Mouse (Mus musculus) bone marrow, adult 2 months (tissue): ENCODE data around the gene Rrp1b. TPM values are rescaled to one million over a fixed set of nuclear protein-coding genes. Genes with fewer than 3 reads are reported as not detected.
"Not testable (repeated sequence)": the region's sequence is repeated elsewhere in the genome, so short reads cannot be mapped to it uniquely, and the experiment has no call there.

ENCODE experiments used
- H3K27ac ChIP-seq: fragments of 200-500 bp; 2 replicates; pipeline ENCODE4 v1.5.1; 2012; ENCODE audit warnings: low read depth, mild to moderate bottlenecking, control low read depth, inconsistent platforms, low read length; ENCODE audit not compliant: control insufficient read depth, poor library complexity, insufficient read depth
- H3K4me1 ChIP-seq: fragments of 200-500 bp; 2 replicates; pipeline ENCODE4 v1.6.1; 2011; ENCODE audit warnings: low read length; ENCODE audit not compliant: control insufficient read depth, insufficient read depth
- H3K4me3 ChIP-seq: fragments of 200-500 bp; replicated peaks from 2 replicates; pipeline ENCODE3; 2011; ENCODE audit warnings: mild to moderate bottlenecking, low read depth, low read length, control low read depth; ENCODE audit not compliant: control insufficient read depth
- CTCF ChIP-seq: fragments of 200-500 bp; IDR thresholded peaks from 2 replicates; pipeline ENCODE4 v1.5.1; 2011; ENCODE audit warnings: low read length, control low read depth; ENCODE audit not compliant: control insufficient read depth, insufficient read depth
- POLR2A ChIP-seq: fragments of 200-500 bp; IDR thresholded peaks from 2 replicates; pipeline ENCODE4 v1.6.1; 2011; ENCODE audit warnings: low read depth, mild to moderate bottlenecking, control low read depth, low read length, borderline replicate concordance; ENCODE audit not compliant: control insufficient read depth
- WGBS: fragments of 180-500 bp; shearing (Covaris S2); methylation state at CpG from one replicate; pipeline ENCODE4 v1.1.7; 2018; 5-methylcytosine and 5-hydroxymethylcytosine counted together
- polyA plus RNA-seq: library from polyadenylated mRNA; stranded (reverse); fragments of >200 nt; gene quantifications from 2 replicates; pipeline ENCODE4 v1.2.4, GENCODE M21; 2011; ENCODE audit warnings: low replicate concordance; ENCODE audit not compliant: missing spikeins, insufficient read depth, insufficient read length

The Rrp1b gene
- polyA plus RNA-seq, 1 experiment, result 40.3 TPM

GRCm38 (mm10) chr17:32099943-32100586 is 64.2 kb downstream of the Rrp1b start:
- H3K4me1 ChIP-seq, result no peaks in the 10 kb centered on the region; the same call in 1 of the 2 replicates
- TF ChIP-seq CTCF (no peak), POLR2A (0 out of 2 replicates have a peak, but pooled peaks have one; percentile 9)
- H3K27ac ChIP-seq, result no peak overlapping the region
- 7% methylated on average over 44 of the region's 44 CpGs for WGBS
- H3K4me3 ChIP-seq, result no peak overlapping the region

- TF ChIP-seq POLR2A, result no peak
- 0 out of 2 replicates have a peak, but pooled peaks have one; percentile 25 for TF ChIP-seq CTCF
- no peak overlapping the region for H3K4me3 ChIP-seq
- H3K4me1 ChIP-seq, result no peaks in the 10 kb centered on the region; the same call in 1 of the 2 replicates
- WGBS, result 38% methylated on average over 4 of the region's 4 CpGs
- no peak overlapping the region for H3K27ac ChIP-seq
These were observed 67.2 kb downstream of the Rrp1b start for GRCm38 (mm10) chr17:32103054-32103453.

- Histone ChIP-seq H3K27ac (no peak overlapping the region), H3K4me3 (no peak overlapping the region), H3K4me1 (no peaks in the 10 kb centered on the region; the same call in 1 of the 2 replicates)
- no peak for TF ChIP-seq POLR2A
- TF ChIP-seq CTCF, result no peak
- 81% methylated on average over 2 of the region's 2 CpGs for WGBS
These were observed 70.5 kb downstream of the Rrp1b start for GRCm38 (mm10) chr17:32106358-32106757.

GRCm38 (mm10) chr17:32107877-32108276 is 72.0 kb downstream of the Rrp1b start:
- Histone ChIP-seq H3K27ac (no peak overlapping the region), H3K4me3 (no peak overlapping the region), H3K4me1 (no peaks in the 10 kb centered on the region; the same call in 1 of the 2 replicates)
- TF ChIP-seq POLR2A (no peak), CTCF (no peak)
- WGBS, result 40% methylated on average over 5 of the region's 5 CpGs

GRCm38 (mm10) chr17:32108320-32109011 is 72.6 kb downstream of the Rrp1b start:
- H3K27ac ChIP-seq, H3K4me1 ChIP-seq, H3K4me3 ChIP-seq: not testable (repeated sequence)
- 43% methylated on average over 5 of the region's 5 CpGs for WGBS

GRCm38 (mm10) chr17:32109201-32109940 is 73.5 kb downstream of the Rrp1b start:
- Histone ChIP-seq H3K4me1 (peaks cover 1% of the 10 kb centered on the region; the same call in 1 of the 2 replicates), H3K27ac (no peak overlapping the region), H3K4me3 (no peak overlapping the region)
- TF ChIP-seq CTCF (no peak), POLR2A (no peak)
- WGBS, result 49% methylated on average over 6 of the region's 6 CpGs

GRCm38 (mm10) chr17:32110424-32110823 is 74.5 kb downstream of the Rrp1b start:
- H3K27ac ChIP-seq, result no peak overlapping the region
- 56% methylated on average over 2 of the region's 2 CpGs for WGBS
- no peak overlapping the region for H3K4me3 ChIP-seq
- TF ChIP-seq CTCF, result no peak
- TF ChIP-seq POLR2A, result no peak
- 0 out of 2 replicates have a peak, but pooled peaks cover 1% of the 10 kb centered on the region for H3K4me1 ChIP-seq
